Mouse (Mus musculus) liver, postnatal 0 days (tissue): ENCODE results near the gene Zfp229.

Experiments
- CTCF ChIP-seq: sonication (generic); IDR thresholded peaks from 2 replicates; pipeline ENCODE4 v1.5.1; 2016; ENCODE audit warnings: antibody characterized with exemption, low read depth
- EP300 ChIP-seq: IDR thresholded peaks from 2 replicates; pipeline ENCODE4 v1.6.1; 2016; ENCODE audit warnings: antibody characterized with exemption, low read depth, mild to moderate bottlenecking

- TF ChIP-seq CTCF: no peak
- no peak for TF ChIP-seq EP300
Observed at GRCm38 (mm10) chr17:21696073-21696472, 34.5 kb upstream of the Zfp229 start.
